Mouse (Mus musculus) CD4-positive helper T cell, adult 2 months (primary cell): ENCODE measurements around the gene Csdc2.
"Not testable (repeated sequence)": the region's sequence is repeated elsewhere in the genome, so short reads cannot be mapped to it uniquely, and the experiment has no call there.

ENCODE experiments used
- DNase-seq: peaks from one replicate; pipeline ENCODE4 v3.0.0-alpha.2; 2012; ENCODE audit warnings: low read depth, missing footprints, low spot score

Gene Csdc2

GRCm38 (mm10) chr15:81936679-81937078 lies at the start of gene Csdc2:
TSS of gene Csdc2 (plus strand) at chr15:81936759.
- no peak for DNase-seq

DNA sequence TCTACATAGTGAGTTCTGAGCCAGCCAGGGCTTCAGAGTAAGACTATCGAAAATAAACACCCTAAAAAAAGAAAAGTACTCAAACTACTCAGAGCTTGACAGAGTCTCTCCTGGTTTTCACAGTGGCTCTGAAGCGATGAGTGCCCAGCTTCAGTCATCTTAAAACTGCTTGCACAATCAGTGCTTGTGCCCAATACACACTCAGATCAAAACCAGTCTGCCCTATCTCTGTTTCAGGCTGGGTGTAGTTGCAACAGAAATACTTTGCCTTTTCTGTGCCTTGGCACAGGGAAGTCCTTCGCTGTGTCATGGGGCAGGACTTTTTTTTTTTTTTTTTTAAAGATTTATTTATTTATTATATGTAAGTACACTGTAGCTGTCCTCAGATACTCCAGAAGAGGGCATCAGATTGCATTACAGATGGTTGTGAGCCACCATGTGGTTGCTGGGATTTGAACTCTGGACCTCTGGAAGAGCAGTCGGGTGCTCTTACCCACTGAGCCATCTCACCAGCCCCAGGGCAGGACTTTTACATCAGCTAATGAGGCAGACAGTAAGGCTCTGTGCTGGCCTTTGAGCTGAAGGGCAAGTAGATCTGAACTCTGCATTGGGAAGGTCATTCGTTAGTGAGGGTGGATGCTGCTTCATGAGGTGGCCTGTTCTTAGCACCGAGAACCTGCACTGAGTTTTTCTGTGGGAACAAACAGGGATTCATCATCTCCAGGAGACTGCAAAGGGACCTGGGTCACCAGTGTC lies 49.6 kb upstream of the Csdc2 start:
- DNase-seq = no peak

DNA sequence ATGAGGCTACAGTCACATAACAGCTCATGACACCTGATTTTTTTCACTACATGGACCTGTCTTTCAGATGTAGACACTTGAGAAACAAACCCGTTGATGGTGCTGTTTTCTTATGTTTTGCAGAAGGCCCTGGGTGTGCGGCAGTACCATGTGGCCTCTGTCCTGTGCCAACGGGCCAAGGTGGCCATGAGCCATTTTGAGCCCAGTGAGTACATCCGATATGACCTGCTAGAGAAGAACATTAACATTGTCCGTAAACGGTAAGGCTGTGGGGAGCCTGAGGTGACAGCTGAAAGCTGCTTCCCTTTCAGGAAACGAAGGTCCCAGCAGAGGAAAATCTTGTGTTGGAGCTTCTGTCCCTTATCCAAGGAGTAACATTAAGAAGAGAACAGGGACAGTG lies 47.4 kb upstream of the Csdc2 start:
- DNase-seq = no peak

- no peak for DNase-seq
Observed at GRCm38 (mm10) chr15:81891140-81891802, 45.3 kb upstream of the Csdc2 start.

GRCm38 (mm10) chr15:81891822-81892580 lies 44.6 kb upstream of the Csdc2 start:
- DNase-seq = no peak

- DNase-seq = no peak
Observed at GRCm38 (mm10) chr15:81894002-81894401, 42.6 kb upstream of the Csdc2 start.

DNA sequence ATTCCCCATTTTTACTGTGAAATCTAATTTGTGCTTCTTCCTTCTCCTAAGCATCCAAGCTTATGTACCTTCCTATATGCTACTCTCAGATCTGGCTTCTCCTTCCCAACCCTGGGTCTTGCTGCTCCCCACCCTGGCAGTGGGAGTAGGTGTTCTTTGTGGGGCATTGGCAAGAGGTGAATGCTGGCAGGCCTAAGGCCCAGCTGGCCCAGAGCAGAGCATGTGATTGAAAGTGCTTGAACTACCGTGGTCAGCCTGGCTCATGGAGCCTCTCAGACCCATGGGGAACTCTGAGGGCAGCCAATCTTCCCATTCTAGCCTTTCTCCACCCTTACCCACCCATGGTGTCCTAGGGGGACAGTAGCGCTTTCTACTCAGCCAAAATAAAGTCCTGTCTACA lies 40.2 kb upstream of the Csdc2 start:
- no peak for DNase-seq

DNA sequence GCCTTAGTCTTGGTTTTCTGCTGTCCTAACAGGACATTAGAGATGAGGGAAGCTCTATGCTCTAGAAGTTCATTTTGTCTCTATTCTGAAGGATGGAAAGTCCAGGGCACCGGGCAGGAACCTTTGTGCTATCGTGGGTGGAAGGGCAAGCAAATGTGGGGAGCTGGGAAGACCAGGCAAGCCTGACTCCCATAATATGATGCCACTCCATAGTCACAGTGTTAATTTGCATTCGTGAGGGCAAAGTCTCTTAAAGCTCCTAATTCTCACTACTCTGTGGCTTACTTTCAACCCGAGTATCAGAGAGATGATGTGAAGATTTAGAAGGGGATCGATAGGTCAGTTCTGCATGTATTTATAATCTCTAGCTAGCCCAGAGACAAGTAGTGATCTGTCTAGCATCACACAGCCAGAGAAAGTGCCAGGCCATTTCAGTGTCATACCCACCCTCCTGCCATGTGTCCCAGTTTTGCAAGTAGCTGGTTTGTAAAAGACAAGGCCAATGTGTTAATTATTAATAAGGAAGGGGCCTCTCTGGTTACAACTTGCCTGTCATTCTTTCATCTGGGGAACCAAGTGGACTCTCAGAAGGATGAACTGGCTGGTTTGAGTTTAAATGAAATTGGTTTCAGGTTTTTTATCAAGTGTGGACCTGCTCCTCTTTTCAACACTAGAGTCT lies 38.8 kb upstream of the Csdc2 start:
- DNase-seq = no peak

DNA sequence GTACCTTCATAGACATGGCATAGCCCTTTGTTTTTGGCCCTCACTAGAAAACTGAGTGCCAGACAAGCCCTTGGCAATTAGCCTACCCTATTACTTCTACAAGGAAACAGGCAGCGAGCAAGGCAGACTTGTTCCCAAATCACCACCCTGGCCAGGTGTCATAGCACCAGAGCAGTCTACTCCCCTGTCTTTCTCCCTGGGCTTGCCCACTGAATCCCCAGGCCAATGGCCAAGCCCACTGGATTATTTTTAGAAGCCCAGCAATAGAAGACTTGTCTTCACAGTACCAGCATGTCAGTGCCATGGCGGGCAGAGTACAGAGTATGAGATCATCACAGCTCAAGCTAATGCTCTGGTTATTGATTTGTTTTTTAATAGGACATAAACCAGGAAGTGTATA lies 37.8 kb upstream of the Csdc2 start:
- no peak for DNase-seq

GRCm38 (mm10) chr15:81904939-81905338 lies 31.6 kb upstream of the Csdc2 start:
- DNase-seq = peak; percentile 70

GRCm38 (mm10) chr15:81907953-81908352 lies 28.6 kb upstream of the Csdc2 start:
- DNase-seq = no peak

DNA sequence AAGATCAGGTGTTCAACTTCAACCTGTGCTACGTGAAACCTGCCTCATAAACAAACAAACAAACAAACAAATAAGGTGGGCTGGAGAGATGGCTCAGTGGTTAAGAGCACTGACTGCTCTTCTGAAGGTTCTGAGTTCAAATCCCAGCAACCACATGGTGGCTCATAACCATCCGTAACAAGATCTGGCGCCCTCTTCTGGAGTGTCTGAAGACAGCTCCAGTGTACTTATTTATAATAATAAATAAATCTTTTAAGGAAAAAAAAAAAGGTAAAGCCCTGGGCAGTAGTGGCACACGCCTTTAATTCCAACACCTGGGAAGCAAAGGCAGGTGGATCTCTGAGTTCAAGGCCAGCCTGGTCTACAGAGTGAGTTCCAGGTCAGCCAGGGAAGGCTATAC lies 27.8 kb upstream of the Csdc2 start:
- DNase-seq = not testable (repeated sequence)

- no peak for DNase-seq
Observed at GRCm38 (mm10) chr15:81912498-81912897, 24.1 kb upstream of the Csdc2 start.

- DNase-seq = no peak
Observed at GRCm38 (mm10) chr15:81914668-81915067, 21.9 kb upstream of the Csdc2 start.

DNA sequence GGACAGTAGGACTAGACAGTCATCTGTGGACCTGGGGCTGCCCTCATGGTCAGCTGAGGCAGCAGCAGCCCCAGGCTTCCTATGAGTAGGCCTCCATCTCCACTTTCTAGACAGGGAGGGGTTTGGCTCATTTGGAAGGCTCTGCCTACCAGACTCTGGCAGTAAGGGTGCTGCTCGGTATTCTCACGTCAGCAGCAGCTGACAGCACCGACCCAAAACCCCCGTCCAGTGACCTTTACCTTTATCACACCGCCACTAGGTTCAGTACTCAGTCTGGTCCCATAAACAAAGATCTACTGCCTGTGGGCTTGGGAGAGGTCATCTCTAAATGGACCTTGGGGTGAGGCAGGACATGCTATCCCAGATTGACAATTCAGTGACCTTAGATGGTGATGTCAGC lies 20.9 kb upstream of the Csdc2 start:
- DNase-seq = no peak

- no peak for DNase-seq
Observed at GRCm38 (mm10) chr15:81917201-81917600, 19.4 kb upstream of the Csdc2 start.

- peak; percentile 67 for DNase-seq
Observed at GRCm38 (mm10) chr15:81917621-81918463, 18.7 kb upstream of the Csdc2 start.

DNA sequence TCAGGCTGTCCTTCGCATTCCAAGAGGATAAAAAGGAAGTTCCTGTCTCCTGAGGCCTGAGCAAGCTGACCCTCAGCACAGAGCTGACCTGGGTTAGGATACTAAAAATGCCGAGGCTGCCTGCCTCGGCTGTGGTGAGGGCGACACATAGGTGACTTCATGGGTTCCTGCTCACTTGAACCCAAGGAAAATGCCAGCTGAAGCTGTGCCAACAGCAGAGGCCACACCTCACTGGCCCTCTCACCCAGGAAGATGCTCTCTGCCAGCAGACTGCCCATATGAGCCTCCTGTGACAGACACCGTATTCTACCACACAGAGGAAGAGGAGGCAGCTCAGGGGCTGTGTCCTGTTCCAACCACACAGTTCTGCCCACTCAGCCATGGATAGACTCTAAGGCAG lies 17.5 kb upstream of the Csdc2 start:
- DNase-seq = no peak

DNA sequence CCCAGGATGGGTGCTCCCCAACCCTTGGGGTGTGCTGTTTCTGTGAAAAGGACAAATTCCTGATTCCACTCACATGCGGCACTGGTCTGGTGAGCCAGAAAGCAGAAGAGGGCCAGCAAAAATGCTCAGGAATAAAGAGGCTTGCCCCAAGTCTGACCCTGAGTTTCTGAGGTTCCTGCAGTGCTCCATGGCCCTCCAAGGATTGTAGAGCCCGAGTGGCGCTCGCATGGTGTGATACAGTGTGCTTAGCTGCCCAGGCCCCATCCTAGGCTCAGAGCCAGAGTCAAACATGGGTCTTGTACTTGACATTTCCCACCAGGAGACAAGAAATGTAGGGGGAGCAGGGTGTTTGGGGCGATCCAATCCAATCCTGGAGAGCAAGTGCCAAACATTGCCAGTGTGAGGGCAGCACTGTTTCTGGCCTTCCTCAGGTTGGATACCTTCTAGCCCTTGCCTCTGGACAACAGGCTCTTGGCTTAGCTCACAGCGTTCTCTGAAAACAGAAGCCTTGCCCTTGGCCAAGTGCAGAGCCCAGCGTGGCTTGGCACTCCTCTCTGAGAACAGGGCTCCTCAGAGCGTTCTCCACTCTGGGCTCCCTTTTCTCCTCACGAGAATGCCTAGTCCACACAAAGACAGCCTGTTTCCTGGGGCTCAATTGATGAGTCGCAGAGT lies 15.9 kb upstream of the Csdc2 start:
- DNase-seq = no peak

DNA sequence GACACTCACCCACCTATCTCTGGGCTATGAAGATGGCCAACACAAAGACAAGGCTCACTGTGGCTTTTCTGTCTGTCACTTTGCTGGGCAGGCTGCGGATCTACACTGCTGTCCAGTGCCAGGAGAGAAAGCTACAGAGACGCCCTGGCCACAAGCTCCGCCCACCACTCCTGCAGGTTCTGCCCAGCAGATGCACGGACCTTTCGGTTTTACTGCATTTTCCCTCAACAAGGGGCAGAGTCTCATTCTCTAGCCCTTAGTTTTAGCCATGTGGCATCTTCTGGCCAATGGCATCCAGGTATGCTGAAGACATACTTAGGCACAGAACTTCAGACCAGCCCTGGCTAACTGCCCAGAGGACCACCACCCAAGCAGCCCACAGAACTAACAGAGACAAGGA lies 15.3 kb upstream of the Csdc2 start:
- DNase-seq = no peak

GRCm38 (mm10) chr15:81924933-81925332 lies 11.6 kb upstream of the Csdc2 start:
- no peak for DNase-seq
